Mouse (Mus musculus): ENCODE results near the gene Medag.

Medag gene

DNA sequence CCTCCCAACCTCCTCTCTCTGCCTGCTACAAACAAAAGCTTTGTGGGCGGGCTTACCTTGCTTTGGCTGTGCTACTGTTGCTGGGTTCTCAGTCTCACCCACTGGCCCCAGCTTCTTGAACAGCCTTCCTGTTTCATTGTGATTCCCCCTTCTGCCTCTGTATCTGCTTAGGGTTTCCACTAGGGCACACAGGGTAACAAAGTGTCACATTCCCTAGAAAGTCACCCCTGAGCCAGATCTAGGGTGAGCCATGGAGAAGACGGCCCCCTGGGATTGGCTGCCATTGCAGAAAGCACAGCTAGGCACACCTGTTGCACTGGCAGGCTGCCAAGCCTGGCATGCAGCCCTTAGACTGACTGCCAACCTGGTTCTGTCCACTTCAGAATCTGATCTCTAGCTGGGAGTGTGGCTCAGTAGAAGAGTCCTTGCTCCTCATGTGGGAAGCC, 17.3 kb downstream of the Medag start:
- DNase-seq (ENCODE audit: low read depth, low spot score): no peak

- DNase-seq (ENCODE audit: low read depth, low spot score): no peak
Measured at GRCm38 (mm10) chr5:149429541-149429940, 18.0 kb downstream of the Medag start.

DNA sequence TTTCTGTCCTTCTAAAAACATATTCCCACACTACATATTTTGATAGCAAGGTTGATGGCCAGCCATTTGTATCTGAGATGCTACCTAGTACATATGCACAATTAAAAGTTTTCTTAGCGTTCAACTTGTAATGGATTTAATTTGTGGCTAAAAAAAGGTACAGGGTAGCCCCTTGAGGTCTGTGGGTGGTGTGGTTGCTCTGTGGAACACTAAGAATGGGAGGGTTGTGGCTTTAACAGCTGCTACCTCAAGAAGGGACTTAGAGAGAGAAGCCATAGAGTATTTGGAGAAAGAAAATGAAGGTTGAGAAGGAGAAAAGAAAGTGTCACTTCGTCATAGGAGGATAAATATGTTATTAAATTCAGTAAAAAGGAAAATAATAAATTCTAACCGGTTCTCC, 19.4 kb downstream of the Medag start:
- DNase-seq (ENCODE audit: low read depth, low spot score): no peak

- no peak for DNase-seq (ENCODE audit: low read depth, low spot score)
Measured at GRCm38 (mm10) chr5:149433618-149434017, 22.1 kb downstream of the Medag start.

DNA sequence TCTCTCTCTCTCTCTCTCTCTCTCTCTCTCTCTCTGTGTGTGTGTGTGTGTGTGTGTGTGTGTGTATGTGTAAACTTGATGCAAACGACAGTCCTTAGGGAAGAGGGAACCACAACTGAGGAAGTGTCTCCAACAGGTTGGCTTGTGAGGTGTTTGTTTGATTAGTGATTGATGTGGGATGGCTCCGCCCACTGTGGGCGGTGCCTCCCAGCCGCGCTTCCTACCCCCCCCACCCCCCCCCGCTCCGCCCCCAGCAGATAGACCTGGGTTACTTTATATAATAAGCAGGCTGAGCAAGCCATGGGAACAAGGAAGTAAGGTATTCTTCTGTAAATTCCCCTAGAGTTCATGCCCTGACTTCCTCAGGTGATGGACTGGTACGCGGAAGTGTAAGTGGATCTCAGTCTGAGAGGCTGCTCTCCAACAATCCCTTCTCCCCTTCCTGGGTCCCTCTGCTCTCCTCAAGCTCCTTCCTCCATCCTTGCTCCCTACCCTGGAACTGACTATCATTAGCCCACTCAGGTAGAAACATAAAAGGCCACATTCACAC, 22.7 kb downstream of the Medag start:
- DNase-seq (ENCODE audit: low read depth, low spot score): no peak

DNA sequence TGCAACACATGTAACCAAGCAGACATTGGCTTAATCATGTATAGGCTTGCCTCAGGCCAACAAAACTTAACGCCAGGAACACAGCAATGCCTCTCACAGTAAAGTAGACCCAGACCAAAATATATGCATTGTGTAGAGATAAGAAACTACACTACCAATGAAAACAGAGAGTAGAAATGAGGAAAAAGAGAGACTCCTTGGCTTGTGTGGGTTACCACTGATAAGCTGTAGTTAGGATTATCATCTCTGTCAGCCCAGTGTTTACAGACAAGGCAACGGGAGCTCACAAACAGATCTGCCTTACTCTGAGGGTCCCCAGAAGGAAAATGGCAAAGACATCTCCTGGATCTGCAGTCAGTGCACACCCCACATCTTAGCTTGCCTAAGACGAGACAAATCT, 25.0 kb downstream of the Medag start:
- no peak for DNase-seq (ENCODE audit: low read depth, low spot score)

DNA sequence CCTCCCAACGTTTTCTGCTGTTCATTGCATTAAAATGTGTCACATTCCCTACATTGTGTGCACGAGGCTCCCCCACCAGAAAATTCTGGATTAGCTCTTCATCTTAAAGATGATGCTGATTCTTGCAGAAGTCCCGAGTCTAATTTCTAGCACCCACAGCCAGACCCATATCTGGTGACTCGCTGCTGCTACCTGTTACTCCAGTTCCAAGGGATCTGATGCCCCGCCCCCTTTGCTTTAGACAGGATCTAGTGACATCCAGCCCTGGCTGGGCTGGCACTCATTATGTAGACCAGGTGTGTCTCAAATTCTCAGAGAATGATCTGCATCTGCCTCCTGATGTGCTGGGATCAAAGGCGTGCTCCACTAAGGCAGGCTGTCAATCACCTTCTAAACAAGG, 25.6 kb downstream of the Medag start:
- no peak for DNase-seq (ENCODE audit: low read depth, low spot score)

DNA sequence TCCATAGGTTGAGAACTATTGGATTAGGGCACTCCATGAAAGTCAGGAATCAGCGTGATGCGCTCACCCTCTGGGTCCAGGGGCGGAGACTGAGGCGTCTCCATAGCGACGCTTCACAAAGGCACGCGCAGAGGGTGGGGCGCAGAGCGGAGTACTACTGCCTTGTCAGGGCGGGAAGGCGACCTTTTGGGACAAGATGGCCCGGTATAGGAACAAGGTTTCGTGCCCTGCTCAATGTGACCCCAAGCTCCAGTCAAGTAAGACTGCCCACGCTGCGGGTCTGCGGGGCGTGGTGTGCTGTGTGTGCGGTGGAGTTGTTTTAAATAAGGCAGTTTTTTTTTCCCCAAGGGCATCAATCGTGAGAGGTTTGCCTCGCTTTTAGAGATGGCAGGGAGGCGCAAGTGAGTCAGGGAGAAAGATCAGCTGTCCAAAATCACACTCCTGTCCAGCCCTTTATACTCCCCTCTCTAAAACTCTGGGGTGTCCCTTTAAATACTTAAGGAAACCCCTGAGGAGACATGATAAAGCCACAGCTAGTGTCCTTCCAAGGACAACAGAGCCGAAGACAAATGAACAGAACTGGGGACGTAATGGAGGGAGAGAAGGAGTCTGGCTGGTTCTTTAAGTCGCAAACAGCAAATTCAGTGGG, 28.1 kb downstream of the Medag start, which contains the start of gene Tex26:
Gene Tex26, plus strand, starts transcription at position 130 of the 649 bp plus-strand sequence.
- DNase-seq (ENCODE audit: low read depth, low spot score): peak; percentile 77

GRCm38 (mm10) chr5:149440180-149440573, 28.6 kb downstream of the Medag start:
- peak; percentile 88 for DNase-seq (ENCODE audit: low read depth, low spot score)

DNA sequence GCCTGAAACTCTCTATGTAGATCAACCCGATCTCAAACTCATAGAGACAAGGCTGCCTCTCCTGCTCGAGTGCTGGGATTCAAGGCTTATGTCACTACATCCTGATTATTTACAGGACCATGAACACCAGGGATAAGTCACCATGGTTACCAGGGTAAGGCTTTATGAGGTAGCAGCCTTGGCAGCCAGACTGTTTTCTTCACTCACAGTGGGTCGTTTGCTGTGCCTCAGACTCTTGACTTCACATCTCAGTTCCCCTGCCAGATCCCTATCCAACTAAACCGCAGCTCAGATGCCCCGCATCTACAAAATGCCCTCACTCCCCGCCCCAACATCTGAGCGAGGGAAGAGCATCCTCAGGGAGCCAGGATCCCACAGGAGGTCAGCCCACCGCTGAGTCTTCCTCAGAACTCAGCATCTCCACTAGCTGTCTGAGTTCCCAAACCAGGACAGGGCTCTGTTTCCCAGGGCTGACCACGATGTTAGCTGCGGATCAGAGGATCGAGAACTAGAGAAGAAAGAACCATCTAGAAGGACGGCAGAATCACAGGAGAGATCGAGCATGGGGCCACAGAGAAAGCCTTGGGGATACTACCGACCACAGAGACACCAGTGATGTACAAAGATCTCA, 30.2 kb downstream of the Medag start:
- no peak for DNase-seq (ENCODE audit: low read depth, low spot score)

DNA sequence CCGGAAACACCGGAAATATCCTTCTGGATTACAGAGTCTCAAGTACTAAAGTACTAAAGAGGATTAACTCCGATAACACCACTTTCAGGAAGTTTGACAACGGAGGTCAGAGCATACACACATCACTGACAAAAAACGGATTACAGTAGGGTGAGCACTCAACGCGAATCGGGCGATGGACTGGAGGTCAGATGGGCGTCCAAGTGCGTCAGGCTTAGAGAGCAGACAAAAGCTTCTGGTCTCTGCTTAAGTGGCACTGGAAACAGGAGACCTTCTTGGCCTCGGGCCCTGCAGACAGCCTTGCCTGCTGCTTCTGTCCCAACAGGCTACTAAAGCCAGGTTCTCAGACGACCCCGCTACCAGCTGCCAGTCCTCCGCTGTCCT, 30.7 kb downstream of the Medag start:
- no peak for DNase-seq (ENCODE audit: low read depth, low spot score)

DNA sequence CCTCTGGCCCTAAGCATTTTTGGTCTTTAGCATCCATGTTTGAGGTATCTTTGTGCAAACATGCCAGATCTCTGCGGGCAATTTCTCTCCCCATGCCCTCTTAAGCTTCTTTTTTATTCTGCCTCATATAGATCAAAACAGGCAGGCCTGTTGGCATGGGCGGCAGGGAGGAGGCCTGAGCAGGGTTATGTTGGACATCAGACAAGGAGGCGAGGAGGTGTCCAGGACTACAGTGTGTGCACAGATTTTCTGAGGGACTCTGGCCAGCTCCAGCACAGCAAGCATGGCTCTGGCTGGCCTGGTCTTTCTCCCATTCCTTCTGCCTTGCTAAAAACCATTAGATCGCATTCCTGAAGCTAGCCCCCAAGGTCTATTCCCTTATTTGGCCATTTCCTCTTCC, 32.9 kb downstream of the Medag start:
- DNase-seq (ENCODE audit: low read depth, low spot score): no peak

- DNase-seq (ENCODE audit: low read depth, low spot score): no peak
Measured at GRCm38 (mm10) chr5:149446495-149446894, 34.9 kb downstream of the Medag start.

DNA sequence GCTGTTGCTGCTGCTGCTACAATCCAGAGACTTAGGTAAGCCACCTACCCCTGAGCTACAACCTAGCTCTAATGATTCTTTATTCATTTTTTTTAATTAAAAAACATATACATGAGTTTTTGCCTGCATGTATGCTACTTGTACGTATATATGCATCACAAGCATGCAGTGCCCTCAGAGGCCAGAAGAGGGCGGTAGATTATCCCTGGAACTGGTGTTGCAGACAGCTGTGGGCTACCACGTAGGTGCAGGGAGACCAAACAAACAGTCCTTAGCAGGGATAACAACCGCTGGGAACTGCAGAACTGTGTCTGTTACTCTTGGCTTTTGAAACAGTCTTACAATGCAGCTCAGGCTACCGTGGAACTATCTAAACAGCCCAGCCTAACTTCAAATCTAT, 36.2 kb downstream of the Medag start:
- DNase-seq (ENCODE audit: low read depth, low spot score): no peak

DNA sequence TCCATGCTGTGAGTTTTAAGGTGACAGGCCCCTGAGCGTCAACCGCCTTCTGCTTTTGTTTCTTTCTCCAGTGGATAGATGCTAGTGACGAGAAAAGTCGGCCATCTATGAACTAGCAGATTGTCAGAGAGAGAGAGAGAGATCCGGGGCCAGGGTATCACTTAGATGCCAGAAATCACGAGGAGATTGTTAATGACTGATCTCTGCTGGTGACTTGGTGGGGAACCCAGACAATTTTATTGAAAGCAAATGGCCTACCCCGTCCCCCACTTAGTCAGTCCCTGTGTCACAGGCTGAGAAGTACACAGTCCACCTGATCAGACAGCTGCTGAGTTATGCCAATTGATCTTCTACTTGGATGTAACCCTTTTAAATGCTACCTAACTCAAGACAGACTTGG, 37.9 kb downstream of the Medag start:
- DNase-seq (ENCODE audit: low read depth, low spot score): no peak

DNA sequence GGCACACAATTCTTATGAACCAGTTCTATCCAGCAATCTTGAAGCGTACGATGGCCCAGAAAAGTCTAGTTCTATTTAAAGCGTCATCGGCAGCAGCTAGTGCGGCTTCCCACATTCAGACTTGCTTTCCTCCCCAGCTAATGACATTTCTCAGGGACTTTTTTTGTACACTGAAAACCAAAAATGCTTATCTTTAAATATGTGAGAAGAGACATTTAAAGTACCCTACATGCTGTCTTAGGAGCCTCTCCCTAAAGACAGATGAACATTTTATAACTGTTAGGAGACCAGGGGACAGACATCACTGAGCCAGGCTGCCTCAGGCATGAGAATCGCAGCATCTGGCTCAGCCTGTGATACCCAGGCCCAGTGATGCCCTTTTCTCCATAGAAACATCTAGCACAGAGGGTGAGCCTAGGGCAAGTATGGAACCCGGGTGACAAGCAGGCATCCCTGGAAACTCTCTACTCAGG, 39.7 kb downstream of the Medag start:
- DNase-seq (ENCODE audit: low read depth, low spot score): no peak

GRCm38 (mm10) chr5:149454281-149454680, 42.7 kb downstream of the Medag start:
- peak; percentile 79 for DNase-seq (ENCODE audit: low read depth, low spot score)

DNA sequence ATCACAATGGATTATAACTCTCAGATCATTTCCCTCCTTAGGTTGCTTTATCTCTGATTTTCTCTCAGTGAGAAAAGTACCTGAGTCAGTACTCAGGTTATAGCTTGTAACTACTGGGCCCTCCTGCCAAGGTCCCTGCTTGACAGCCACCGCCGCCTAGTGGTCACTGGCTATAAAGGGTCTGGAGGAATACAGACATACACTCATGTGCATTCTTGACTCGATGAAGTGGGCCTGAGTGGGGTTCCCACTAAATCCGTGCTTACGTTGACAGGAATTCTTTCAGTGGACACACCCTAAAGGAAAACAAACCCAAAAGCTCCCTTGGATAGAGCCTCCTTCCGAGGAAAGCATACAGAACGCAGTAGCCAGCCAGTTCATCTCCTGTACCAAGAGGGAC, 45.0 kb downstream of the Medag start:
- no peak for DNase-seq (ENCODE audit: low read depth, low spot score)

DNA sequence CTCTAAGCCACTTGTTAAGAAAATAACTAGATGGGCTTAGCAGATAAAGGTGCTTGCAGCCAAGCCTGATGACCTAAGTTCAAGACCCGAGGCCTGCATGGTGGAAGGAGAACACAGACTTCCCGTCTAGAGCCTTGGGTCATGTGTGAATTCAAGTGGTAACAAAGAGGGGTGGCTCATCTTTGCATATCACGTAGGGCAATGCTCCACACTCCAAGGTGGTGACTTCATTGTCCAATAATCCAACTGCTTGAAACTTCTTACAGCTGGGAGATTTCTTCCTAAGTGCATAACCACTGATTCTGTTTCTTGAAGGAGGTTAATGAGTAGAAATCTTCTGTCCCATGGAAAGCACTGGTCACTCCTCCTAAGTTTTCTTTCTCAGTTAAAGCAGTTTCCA, 50.5 kb downstream of the Medag start:
- DNase-seq (ENCODE audit: low read depth, low spot score): peak; percentile 56

DNA sequence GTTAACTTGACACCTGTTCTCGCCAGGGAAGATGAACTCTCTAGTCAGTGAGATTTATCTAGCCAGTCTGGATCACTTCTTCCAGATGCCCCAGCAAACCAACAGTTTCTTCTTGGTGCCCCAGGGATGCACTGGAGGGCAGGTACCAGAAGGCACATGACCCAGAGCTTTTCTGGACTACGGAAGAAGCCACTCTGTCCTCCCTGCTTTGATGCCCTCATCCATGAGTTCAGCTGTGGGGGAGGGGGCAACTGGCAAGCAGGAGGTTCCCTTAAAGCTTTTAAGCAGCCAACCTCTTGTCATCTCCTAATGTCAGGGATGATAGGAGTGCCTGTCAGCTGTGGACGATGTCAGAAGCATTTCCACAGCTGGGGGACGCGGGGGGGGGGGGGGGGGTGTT, 53.8 kb downstream of the Medag start:
- no peak for DNase-seq (ENCODE audit: low read depth, low spot score)

GRCm38 (mm10) chr5:149474142-149474541, 62.6 kb downstream of the Medag start:
- no peak for DNase-seq (ENCODE audit: low read depth, low spot score)

- no peak for DNase-seq (ENCODE audit: low read depth, low spot score)
Measured at GRCm38 (mm10) chr5:149474701-149475468, 63.3 kb downstream of the Medag start.

Data from 3T3-L1 (cell line).